Mouse (Mus musculus) heart, postnatal 0 days (tissue): ENCODE measurements around the gene Prg2. TPM values are rescaled to one million over a fixed set of nuclear protein-coding genes. Genes with fewer than 3 reads are reported as not detected.

ENCODE experiments used
- ATAC-seq: fragments of 200-750 bp; cut with Nextera tagmentation; 2 replicates; pipeline ENCODE4 v1.8.0; 2017; ENCODE audit warnings: low read depth, moderate number of reproducible peaks, moderate library complexity; ENCODE audit not compliant: insufficient read depth
- DNase-seq: peaks from one replicate; pipeline ENCODE4 v3.0.0-alpha.2; 2016; ENCODE audit warnings: low spot score
- H3K27ac ChIP-seq: fragments of 300-500 bp; sonication (generic); 2 replicates; pipeline ENCODE4 v1.5.1; 2014; ENCODE audit warnings: low read depth, mild to moderate bottlenecking
- H3K27me3 ChIP-seq: fragments of 300-500 bp; sonication (generic); 2 replicates; pipeline ENCODE4 v1.6.1; 2014; ENCODE audit warnings: low read length, mixed read lengths; ENCODE audit not compliant: control insufficient read depth, insufficient read depth
- H3K36me3 ChIP-seq: fragments of 300-500 bp; sonication (generic); replicated peaks from 2 replicates; pipeline ENCODE4 v1.6.1; 2014; ENCODE audit warnings: low read length, mixed read lengths; ENCODE audit not compliant: control insufficient read depth, insufficient read depth
- H3K4me1 ChIP-seq: fragments of 300-500 bp; sonication (generic); 2 replicates; pipeline ENCODE4 v1.6.1; 2014; ENCODE audit warnings: antibody characterized with exemption; ENCODE audit not compliant: control insufficient read depth, insufficient read depth
- H3K4me2 ChIP-seq: fragments of 300-500 bp; sonication (generic); 2 replicates; pipeline ENCODE4 v1.6.1; 2014; ENCODE audit warnings: low read depth, mild to moderate bottlenecking, low read length, moderate library complexity
- H3K4me3 ChIP-seq: fragments of 300-500 bp; sonication (generic); 2 replicates; pipeline ENCODE4 v1.5.1; 2014; ENCODE audit warnings: low read depth, low read length
- H3K9ac ChIP-seq: fragments of 300-500 bp; sonication (generic); replicated peaks from 2 replicates; pipeline ENCODE4 v1.6.1; 2014; ENCODE audit warnings: low read depth, low read length, mixed read lengths
- H3K9me3 ChIP-seq: fragments of 300-500 bp; sonication (generic); replicated peaks from 2 replicates; pipeline ENCODE4 v1.6.1; 2016; ENCODE audit warnings: low read length; ENCODE audit not compliant: control insufficient read depth
- CTCF ChIP-seq: IDR thresholded peaks from 2 replicates; pipeline ENCODE4 v1.5.1; 2016; ENCODE audit warnings: antibody characterized with exemption, control low read depth, low read depth
- EP300 ChIP-seq: IDR thresholded peaks from 2 replicates; pipeline ENCODE4 v1.6.1; 2016; ENCODE audit warnings: antibody characterized with exemption, low read depth
- WGBS: fragments of 180-500 bp; shearing (Covaris S2); extraction: QIAGEN DNeasy Blood & Tissue Kit; methylation state at CpG from one replicate; pipeline ENCODE4 v1.1.7; 2014; 5-methylcytosine and 5-hydroxymethylcytosine counted together
- polyA plus RNA-seq: library from polyadenylated mRNA; unstranded; fragments of >200 nt; fragmentation: Nextera tagmentation; extraction: Ambion mirVana; gene quantifications from 2 replicates; pipeline ENCODE4 v1.2.1, GENCODE M21; 2015
- total RNA-seq: library from RNA; depleted of rRNA; stranded (reverse); fragments of >200 nt; gene quantifications from 2 replicates; pipeline ENCODE4 v1.2.3, GENCODE M21; 2014; ENCODE audit warnings: low replicate concordance

Gene Prg2
- total and polyA plus RNA-seq, 2 experiments from 2014 or later, result not detected

- peaks cover 89% of the 10 kb centered on the region for H3K36me3 ChIP-seq
- no peaks in the 10 kb centered on the region for H3K4me1 ChIP-seq
- WGBS, result 80% methylated on average over 4 of the region's 4 CpGs
- H3K4me2 ChIP-seq, result no peak overlapping the region
- H3K9ac ChIP-seq, result no peak overlapping the region
- no peak overlapping the region for H3K27ac ChIP-seq
- TF ChIP-seq EP300 (no peak), CTCF (no peak)
- H3K4me3 ChIP-seq, result no peak overlapping the region
- no peak for DNase-seq
- no peaks in the 10 kb centered on the region for H3K27me3 ChIP-seq
- H3K9me3 ChIP-seq, result no peaks in the 10 kb centered on the region
- no peak for ATAC-seq
Measured at GRCm38 (mm10) chr2:84952693-84953092, 27.6 kb upstream of the Prg2 start.

GRCm38 (mm10) chr2:84955435-84955834 is 24.8 kb upstream of the Prg2 start:
- H3K9me3 ChIP-seq, result no peaks in the 10 kb centered on the region
- H3K27ac ChIP-seq, result no peak overlapping the region
- WGBS, result 80% methylated on average over 9 of the region's 9 CpGs
- no peak for DNase-seq
- no peaks in the 10 kb centered on the region for H3K27me3 ChIP-seq
- ATAC-seq, result no peak
- H3K36me3 ChIP-seq, result peaks cover 72% of the 10 kb centered on the region
- TF ChIP-seq EP300 (no peak), CTCF (no peak)
- no peak overlapping the region for H3K4me2 ChIP-seq
- H3K9ac ChIP-seq, result no peak overlapping the region
- no peaks in the 10 kb centered on the region for H3K4me1 ChIP-seq
- H3K4me3 ChIP-seq, result no peak overlapping the region

GRCm38 (mm10) chr2:84956274-84956673 is 24.0 kb upstream of the Prg2 start:
- Histone ChIP-seq H3K36me3 (peaks cover 64% of the 10 kb centered on the region), H3K4me3 (no peak overlapping the region), H3K27ac (no peak overlapping the region), H3K9ac (no peak overlapping the region), H3K4me1 (0 out of 2 replicates have a peak, but pooled peaks cover 4% of the 10 kb centered on the region), H3K9me3 (no peaks in the 10 kb centered on the region), H3K4me2 (no peak overlapping the region), H3K27me3 (no peaks in the 10 kb centered on the region)
- ATAC-seq, result 0 out of 2 replicates have a peak, but pooled peaks have one; percentile 47
- TF ChIP-seq CTCF (peak; percentile 75), EP300 (no peak)
- DNase-seq, result peak; percentile 47
- 49% methylated on average over 5 of the region's 5 CpGs for WGBS

- ATAC-seq (no peak), DNase-seq (no peak)
Measured at GRCm38 (mm10) chr2:84958588-84959264, 21.5 kb upstream of the Prg2 start.

GRCm38 (mm10) chr2:84961300-84961699 is 19.0 kb upstream of the Prg2 start:
- DNase-seq (peak; percentile 85), ATAC-seq (peak; percentile 88)
- no peak overlapping the region for H3K4me2 ChIP-seq
- H3K9me3 ChIP-seq, result no peaks in the 10 kb centered on the region
- H3K27ac ChIP-seq, result peak overlapping the region; percentile 52
- no peak overlapping the region for H3K4me3 ChIP-seq
- H3K36me3 ChIP-seq, result peaks cover 22% of the 10 kb centered on the region
- TF ChIP-seq CTCF (peak; percentile 20), EP300 (peak; percentile 66; the same call in 1 of the 2 replicates)
- 52% methylated on average over 2 of the region's 2 CpGs for WGBS
- H3K9ac ChIP-seq, result no peak overlapping the region
- no peaks in the 10 kb centered on the region for H3K27me3 ChIP-seq
- H3K4me1 ChIP-seq, result 0 out of 2 replicates have a peak, but pooled peaks cover 13% of the 10 kb centered on the region

More at GRCm38 (mm10) chr2:84958588-84959264, 21.5 kb upstream of the Prg2 start:
- Histone ChIP-seq H3K4me3 (no peak overlapping the region), H3K4me2 (no peak overlapping the region), H3K27me3 (no peaks in the 10 kb centered on the region), H3K9me3 (no peaks in the 10 kb centered on the region), H3K36me3 (peaks cover 44% of the 10 kb centered on the region), H3K27ac (no peak overlapping the region), H3K4me1 (0 out of 2 replicates have a peak, but pooled peaks cover 13% of the 10 kb centered on the region), H3K9ac (no peak overlapping the region)
- TF ChIP-seq CTCF (no peak), EP300 (no peak)
- 83% methylated on average over 11 of the region's 11 CpGs for WGBS

GRCm38 (mm10) chr2:84961901-84962300 is 18.4 kb upstream of the Prg2 start:
- no peak for DNase-seq
- no peak for TF ChIP-seq CTCF
- whole genome bisulfite sequencing, result 73% methylated on average over 3 of the region's 3 CpGs

More at GRCm38 (mm10) chr2:84961901-84962300, 18.4 kb upstream of the Prg2 start:
- no peak overlapping the region for H3K4me2 ChIP-seq
- peaks cover 19% of the 10 kb centered on the region for H3K36me3 ChIP-seq
- no peak for ATAC-seq
- H3K9ac ChIP-seq, result no peak overlapping the region
- H3K27me3 ChIP-seq, result no peaks in the 10 kb centered on the region
- H3K27ac ChIP-seq, result peak overlapping the region; percentile 32
- 0 out of 2 replicates have a peak, but pooled peaks cover 13% of the 10 kb centered on the region for H3K4me1 ChIP-seq
- no peak overlapping the region for H3K4me3 ChIP-seq
- H3K9me3 ChIP-seq, result no peaks in the 10 kb centered on the region
